Mouse (Mus musculus): ENCODE results near the gene Iqcb1.

GRCm38 (mm10) chr16:36884881-36885280, 56.7 kb downstream of the Iqcb1 start:
- TF ChIP-seq CTCF (IDR thresholded peaks at IDR 0.05; ENCODE audit: control insufficient read depth, insufficient read depth, low read length): peak; percentile 79
- no peak for TF ChIP-seq POLR2A (IDR thresholded peaks at IDR 0.05; ENCODE audit: borderline replicate concordance, control insufficient read depth, low read depth, low read length)
